Mouse (Mus musculus) right cerebral cortex, postnatal 4 days (tissue): ENCODE measurements at regions not wholly inside any gene's neighbourhood (a gene's known extent, or its start where the extent isn't known, plus 50 kb on each side); places are given as distances from the start of the nearest gene placed in this dataset.
"Not testable (repeated sequence)": the region's sequence is repeated elsewhere in the genome, so short reads cannot be mapped to it uniquely, and the experiment has no call there.

Experiments used
- DNase-seq: peaks from one replicate; pipeline ENCODE4 v3.0.0-alpha.2; 2022

DNA sequence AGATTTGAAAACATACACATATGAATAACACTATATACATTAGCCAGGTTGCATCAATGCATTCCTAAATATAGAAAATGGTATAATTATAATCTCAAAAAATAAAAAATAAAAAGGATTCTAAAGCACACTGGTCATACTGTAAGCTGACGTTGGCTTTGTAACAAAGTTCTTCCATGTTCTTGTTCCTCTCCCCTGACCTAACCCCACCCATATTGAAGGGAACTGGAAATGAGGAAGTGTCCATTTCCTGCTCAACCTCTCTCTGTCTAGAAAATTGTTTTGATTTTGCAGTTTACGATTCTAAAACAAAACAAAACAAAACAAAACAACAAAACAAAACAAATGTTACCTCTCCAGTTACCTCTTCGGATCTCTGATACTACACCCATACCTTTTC is 427.5 kb upstream of the Dab2 start:
- DNase-seq = no peak

DNA sequence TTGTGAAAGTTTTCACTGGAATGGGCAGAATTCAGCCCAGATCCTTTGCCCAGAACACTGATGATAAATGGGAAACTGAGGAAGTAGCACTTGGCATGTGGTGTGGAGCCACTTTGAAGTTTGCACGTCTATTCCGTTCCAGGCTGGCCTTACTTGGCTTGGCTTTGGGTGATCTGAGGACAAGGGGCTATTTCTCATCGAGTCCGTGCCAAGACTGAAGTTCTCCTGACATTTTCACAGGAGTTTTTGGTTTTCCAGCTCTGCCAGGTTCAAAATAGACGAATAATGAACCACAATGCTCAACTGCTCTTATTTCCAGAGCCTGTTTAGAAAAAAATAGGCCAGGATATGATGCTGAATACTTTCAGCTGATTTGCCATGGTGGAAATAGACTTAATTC is 421.8 kb upstream of the Dab2 start:
- DNase-seq = no peak

DNA sequence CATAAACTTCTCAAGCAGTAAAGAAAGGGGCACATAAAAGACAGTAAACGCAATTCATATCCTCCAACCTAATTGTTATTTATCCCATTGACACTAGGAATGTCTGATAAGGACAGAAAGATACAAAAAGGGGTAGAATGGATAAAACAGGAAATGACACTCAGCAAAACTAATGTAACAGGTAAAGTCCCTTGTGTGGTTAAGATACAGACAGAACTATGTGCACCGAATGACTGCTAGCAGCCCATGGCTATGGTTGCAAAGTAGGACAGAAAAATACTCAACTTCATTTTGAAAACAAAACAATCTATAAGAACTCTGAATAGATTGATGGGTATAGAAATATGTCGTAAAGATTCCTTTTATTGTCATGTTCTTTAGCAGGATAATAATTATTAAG is 408.4 kb upstream of the Dab2 start:
- DNase-seq = no peak

DNA sequence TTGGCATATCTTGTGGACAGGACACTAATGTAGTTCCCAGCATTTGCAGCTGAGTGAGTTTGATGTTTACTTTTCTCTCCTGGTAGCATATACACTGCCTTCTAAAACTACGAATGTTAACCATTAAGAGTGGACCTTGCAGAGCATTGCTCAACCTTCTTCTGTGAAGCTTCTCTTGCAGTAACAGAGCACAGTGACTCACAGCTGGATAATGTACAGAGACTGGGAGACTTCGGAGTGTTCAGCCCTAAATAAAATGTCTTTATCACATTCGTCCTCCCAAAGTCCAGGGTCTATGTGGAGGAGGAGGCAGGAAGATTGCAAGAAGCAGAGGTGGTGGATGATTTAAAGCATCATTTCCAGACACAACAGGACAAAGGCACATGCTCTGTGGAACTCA is 407.6 kb upstream of the Dab2 start:
- DNase-seq = no peak

DNA sequence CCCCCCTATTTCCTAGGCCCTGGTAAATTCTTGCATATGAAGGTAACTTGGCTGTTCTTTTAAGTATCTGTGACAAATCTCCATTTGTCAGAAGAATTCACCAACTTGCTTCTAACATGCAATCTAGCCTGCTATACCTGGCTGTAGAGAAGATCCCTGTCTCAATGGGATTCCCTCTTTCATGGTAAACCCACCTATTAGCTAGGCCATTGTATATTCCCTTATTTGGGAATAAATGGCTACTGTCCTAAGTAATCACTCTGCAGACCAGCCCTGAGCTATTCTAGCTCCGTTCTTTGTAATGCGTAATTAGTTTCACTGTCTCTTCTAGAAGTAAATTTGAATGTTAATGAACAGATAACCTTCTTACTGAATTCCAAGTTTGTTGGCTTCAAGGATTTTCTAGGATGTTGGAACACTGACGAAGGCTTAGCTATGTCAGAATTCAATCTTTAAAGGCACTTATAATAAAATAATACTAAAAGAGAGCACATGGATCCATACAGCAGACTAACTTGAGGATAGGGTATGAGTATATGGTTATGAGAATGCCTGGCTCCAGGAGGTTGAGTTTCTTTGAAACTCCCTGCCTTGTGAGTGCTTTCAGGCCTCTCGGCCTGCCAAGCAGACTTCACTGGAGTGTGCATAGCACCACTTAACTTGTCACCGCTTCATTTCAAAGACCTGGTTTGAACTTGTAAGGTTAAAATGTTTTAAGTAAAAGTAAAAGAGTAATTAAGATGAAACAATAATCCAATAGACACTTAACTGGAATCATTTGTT is 403.7 kb upstream of the Dab2 start:
- DNase-seq = not testable (repeated sequence)

DNA sequence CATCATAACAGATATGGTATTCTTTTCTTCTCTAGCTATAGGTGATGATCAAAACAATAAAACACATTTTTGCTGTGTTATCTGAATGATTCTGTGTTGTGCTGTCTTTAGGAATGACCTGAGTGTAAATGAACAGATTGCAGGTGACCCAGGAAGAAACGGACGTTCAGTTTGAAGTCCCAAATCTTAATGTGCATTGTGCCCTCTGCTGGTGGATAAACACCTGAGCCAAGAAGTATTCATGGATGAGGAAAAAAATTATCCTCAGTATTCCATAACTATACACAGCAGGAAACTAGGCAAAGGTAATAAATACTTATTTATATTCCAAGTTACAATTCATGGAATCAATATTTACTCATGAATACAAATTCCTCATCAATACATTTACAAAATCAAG is 384.3 kb upstream of the Dab2 start:
- peak; percentile 7 for DNase-seq

DNA sequence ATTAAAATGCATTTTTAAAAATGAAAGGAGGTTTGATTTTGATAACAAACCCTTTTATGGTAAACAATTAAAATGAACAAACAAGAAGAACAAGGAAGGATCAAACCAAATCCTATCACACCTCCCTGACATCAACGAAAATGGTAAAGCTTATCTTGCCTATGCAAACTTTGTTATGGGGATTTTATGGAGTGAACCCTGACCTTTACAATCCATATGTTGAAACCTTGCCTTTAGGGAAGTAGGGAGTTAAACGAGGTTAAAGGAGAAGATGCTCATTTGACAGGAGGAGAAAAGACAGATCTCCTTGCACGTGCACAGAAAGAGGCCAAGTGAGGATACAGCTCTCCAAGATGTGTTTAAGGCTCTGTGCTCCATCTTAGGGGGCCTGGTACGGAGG is 379.5 kb upstream of the Dab2 start:
- DNase-seq = no peak

DNA sequence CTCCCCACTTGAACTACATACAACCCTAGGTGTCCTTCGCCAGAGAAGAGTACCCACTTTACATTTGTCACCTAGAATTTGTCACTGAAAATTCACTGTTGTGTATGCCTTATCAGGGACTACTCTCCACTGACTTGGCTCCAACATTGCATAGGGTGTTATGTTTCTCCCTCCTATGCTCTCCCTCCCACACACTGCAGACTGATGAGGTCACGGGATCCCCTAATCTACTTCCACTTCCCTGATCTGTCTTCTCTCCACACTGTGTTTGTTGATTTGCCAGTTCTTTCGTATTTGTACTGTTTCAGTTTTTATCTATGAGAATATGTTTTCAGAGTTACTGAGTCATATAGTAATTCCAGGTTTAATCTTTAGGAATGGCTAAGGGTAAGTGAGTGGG is 371.8 kb upstream of the Dab2 start:
- no peak for DNase-seq

DNA sequence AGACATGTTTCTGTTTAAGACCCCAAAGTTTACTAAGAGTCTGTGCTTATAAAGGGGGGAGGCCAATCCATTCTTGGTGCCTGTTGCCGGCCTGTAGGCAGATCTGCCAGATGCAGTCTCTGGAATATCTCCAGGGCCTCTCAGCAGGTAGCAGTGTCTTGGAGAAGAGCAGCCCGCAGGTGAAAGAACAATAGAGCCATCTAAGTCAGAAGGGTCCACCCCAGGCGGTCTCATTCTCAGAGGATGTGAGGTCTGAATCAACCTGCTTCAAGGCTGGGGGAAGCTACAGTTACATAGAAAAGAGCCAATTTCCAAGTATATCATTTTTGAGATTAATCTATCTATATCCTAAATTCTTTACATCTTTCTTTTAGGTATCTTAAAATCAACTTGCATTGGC is 366.0 kb upstream of the Dab2 start:
- no peak for DNase-seq

DNA sequence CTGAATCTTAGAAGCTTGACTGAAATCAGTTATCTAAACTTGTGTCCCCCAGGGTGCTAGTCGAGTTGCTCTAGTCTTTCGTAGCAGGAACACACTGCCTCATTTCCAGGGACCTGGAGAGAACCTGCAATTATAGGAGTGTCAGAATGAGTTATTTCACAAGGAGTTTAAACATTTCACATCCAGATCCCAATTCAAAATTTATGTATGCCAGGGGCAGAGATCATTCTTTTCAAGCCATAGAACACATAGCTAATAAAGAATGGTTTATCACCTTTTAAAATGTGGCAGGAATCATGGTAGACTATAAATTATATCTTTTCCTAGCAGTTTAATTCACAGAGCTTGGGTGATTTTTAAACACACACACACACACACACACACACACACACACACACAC is 358.6 kb upstream of the Dab2 start:
- DNase-seq = no peak

DNA sequence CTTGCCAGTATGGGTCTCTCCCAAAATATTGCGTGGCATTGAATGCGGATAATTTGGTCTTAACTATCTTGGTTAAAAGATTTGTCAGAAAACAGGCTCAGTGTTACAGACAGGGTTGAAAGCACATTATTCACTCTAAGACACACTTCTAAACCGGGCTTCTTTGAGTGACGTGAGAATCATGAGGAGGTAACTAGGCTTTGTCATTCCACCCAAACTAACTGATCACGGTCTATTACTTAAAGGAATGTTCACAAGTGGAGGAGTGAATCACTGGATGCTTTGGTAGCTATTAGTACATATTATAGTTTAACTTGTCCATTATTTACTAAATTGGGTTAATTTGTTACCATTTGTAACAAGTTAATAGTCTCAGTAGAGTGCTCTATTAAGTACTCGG is 352.9 kb upstream of the Dab2 start:
- DNase-seq = no peak

DNA sequence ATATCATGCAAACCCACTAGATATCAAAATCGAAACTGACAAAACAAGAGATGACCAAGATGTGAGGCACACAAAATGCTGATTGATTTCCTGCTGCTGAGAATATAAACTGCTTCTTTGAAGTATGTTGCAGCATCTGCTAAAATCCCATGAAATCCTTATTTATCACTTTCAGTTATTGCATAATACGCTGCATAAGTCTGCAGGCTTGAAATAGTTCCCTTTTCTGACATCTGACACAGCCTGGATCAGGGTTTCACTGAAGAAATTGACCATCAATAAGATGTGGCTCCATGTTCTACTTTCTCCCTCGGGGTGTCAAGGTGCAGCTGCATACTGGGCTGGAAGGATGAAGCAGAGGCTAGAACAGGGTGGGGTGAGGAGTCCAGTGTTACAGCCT is 348.7 kb upstream of the Dab2 start:
- no peak for DNase-seq

DNA sequence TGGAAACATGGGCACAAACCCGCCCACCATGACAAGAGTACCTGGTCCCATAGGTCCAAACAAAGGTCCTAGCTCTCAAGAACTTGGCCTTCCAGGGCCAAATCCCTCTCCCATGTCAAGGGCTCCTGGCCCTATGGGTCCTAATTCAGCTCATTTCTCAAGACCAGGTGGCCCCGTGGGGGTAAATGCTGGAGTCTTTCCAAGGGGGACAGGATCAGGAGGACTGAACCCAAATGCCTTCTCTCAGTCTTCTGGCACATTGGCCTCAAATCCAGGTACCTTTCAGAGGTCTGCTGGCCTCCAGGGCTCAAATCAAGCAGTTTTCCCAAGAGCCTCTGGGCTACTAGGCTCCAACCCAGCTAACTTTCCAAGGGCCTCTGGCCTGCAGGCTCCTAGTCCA is 347.9 kb upstream of the Dab2 start:
- DNase-seq = not testable (repeated sequence)

DNA sequence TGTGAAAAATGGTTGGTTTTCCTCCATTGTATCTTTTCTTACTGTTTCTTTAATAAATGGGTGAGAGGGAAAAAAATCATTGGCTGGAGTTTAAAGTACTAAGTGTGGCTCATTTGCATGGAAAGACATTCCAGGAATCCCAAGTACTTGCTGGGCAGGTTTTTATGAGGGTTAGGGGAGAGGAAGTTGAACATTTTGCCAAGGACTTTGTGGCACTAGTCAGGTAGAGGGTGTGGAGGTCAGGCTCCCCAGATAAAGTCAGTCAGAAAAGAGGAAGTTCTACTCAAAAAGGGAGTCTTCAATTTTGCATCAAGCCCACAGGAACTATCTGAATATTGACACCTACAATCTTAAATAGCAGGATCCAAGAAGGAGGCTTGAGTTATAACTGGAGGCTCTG is 346.5 kb upstream of the Dab2 start:
- no peak for DNase-seq

DNA sequence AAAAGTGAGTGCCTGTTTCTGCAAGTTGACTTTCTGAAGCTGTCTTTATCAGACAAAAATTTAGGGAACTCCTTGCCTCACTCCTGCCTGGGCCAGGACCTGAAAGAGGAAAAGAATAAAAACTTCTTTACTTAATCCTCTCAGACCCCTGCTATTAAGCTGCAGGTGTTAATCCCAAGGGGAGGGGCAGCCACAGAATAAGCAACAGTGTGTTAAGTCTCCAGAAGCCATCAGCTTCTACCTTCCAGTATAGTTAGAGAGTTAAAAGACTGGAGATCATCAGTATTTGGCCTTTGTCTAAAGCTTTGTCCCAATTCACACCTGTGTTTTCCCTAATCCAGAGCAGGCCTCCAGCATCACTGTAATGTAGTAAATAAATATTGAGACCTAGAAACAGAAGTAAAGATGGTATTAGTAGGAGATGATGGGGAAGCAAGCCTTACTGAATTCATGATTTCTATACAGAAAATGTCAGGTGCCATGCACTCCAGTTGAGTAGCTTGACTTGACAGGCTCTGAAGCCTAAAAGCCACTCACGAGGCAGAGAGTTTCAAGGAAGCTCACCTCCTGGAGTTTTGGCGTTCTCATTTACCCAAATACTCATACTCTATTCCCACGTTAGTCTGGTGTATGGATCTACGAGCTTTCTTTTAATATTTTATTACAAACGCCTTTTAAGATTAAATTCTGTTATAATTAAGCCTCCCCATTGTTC is 308.1 kb upstream of the Dab2 start:
- DNase-seq = no peak

DNA sequence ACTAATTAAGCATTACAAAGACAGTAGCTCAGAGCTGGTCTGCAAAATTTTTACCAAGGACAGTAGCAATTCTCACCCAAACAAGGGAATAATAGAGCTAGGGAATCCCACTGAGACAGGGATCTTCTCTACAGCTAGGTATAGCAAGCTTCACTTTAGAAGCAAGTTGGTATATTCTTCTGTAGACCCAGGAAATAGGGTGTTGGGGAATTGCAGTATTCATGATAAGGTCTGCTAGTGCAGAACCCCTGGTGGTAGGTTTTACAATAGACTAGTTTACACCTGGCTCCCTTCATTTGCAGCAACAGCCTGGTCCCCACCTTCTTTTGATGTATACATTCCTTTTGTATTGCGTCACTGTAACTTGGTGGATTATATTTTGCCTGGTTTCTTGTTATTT is 307.4 kb upstream of the Dab2 start:
- not testable (repeated sequence) for DNase-seq

DNA sequence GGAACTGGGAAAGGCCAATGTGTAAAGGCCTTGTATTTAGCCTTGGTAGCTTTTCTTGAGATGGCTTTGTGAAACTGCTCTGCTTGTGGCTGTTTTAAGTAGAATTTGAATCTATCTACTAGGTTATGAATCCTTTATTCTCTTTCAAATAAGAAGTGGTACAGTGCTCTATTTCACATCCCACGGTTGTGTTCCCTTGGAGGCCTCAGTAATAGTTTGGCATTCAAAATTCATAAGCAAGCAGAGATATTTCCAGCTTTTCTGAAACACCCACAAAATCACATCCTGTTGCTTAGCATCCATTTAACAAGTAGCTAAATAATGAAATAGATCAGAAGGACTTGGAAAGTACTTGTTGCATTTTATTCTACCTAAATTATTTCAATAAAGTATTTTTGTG is 298.8 kb upstream of the Dab2 start:
- DNase-seq = no peak

DNA sequence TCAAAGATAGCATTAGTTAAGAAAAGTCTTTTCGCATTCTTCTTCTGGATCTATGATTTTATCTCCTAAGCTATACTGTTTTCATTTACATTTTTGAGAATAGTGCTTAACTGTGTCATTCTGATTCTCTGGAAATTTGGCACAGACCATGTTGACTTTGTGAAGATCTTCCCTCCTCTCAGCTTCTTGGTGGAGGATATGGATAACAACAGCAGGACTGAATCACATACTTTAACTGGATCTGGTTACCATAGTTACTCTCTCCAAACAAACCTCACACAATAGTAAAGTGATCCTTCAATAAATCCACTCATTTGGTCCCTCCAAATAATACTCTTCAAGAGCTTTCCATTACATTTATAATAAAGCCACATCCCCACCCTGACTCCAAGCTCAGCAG is 298.2 kb upstream of the Dab2 start:
- no peak for DNase-seq

DNA sequence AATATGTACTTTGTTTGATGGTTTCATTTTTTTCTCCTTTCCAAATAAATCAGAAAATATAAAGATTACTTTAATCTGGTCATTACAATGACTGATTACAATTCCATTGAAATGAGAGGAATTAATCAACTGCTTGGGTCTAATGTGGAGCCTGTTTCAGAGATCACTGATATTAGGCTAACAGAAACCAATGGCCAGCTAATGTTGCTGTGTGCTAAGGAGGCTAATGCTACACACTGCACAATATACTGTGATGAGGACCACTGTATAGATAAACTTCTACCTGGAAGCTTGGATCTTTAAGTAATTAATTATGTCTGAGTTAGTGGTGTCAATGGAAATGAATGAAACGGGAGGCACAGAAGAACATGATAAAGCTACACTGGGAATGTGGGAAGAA is 284.6 kb upstream of the Dab2 start:
- DNase-seq = no peak

DNA sequence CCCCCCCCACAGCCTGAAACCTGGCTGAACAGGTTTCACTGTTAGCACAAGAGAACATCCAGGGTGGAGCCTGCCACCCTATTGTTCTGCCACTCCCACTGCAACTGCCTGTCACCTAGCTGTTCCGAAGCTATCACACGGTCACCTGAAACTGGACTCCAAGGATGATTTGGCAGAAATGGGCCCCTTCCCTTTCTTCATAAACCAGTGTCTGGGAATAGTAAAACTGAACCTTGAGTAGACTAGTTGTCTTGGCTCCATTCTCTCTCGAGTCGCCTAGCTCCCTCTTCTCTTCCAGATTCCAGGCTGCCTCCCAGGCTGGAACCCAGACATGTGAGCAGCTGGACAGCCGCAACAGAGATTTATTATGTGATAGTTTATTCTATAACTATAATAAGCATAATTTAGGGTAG is 282.9 kb upstream of the Dab2 start:
- no peak for DNase-seq

DNA sequence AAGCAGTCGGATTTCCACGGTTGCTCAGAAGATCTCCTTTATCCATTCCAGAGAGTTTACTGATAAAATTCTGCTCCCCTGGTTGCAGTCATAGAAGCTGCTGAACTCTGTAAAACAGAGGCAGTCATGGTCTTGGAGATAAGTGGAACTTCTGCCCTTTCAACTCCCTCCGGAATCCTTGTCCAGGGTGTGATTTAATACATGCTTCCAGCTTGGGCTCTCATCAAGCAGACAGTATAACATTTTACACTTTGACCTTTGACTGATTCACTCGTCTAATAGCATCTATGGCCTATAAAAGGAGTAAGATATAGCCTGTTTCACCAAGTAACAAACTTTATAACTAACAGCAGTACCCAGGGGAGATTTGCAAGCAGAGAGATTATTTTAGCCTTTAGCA is 274.0 kb upstream of the Dab2 start:
- DNase-seq = no peak

DNA sequence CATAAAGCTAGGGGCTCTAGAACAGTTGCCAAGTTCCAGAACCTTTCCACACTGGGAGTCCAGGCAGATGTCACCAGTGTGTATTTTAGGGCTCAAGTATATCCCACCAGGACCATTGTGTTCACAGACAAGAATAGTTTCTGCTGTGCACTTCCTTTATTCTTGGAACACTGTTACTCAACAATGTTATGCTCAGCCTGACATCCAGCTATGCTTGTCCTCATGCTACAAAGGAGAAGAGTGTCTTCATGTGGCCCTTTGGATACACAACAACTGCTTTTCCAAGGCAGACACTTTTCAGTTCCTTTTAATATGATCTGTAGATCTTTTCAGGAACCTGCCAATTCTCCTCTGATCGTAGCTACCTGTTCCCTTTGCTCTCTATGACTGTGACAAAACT is 270.4 kb upstream of the Dab2 start:
- no peak for DNase-seq

DNA sequence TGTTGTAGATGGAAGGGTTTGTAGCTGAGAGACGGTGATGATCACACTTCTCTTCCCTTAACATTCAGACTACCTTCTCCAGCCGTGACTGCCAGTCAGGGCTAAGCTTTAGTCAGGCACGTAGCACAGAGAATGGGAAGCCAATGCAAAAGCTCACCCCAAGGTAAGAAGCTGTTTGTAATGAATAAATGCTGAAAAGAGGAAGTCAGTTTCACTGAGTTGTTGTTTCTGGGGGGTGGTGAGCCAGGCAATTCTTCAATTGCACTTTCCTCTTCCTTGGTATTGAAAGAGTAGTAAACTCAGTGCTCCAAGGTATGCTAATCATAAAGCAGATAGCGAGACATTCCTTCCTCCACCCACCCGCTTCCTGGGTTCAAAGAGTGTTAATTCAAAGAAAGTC is 269.2 kb upstream of the Dab2 start:
- no peak for DNase-seq

DNA sequence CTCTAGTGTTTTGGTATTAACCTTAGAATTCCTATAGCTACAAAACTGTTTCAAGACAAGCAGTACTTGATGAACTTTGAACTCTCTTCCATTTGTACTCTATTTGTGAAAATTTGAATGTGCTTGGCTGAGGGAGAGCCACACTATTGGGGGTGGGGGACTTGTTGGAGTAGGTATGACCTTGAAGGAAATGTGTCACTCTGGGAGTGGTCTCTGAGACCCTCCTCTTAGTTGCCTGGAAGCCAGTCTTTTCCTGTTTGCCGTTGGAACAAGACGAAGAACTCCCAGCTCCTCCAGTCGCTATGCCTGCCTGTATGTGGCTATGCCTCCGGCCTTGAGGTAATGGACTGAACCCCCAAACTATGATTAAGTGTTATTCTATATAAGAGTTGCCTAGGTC is 265.4 kb upstream of the Dab2 start:
- DNase-seq = no peak
